Mouse (Mus musculus) small intestine, adult 2 months (tissue): ENCODE data around the gene Chrng. TPM values are rescaled to one million over a fixed set of nuclear protein-coding genes. Genes with fewer than 3 reads are reported as not detected.
A peak's percentile ranks its signal among the peaks of the same experiment; 100 is the strongest.

Source experiments
- H3K27ac ChIP-seq: fragments of 200-500 bp; 2 replicates; pipeline ENCODE4 v1.5.1; 2012; ENCODE audit warnings: low read depth, low read length, control low read depth, inconsistent platforms; ENCODE audit not compliant: insufficient read depth
- H3K27me3 ChIP-seq: fragments of 200-500 bp; 2 replicates; pipeline ENCODE4 v1.6.1; 2012; ENCODE audit warnings: mild to moderate bottlenecking, moderate library complexity, low read length, inconsistent platforms; ENCODE audit not compliant: control insufficient read depth, insufficient read depth
- H3K36me3 ChIP-seq: fragments of 200-500 bp; 2 replicates; pipeline ENCODE4 v1.6.1; 2012; ENCODE audit warnings: mild to moderate bottlenecking, low read length, control low read depth, inconsistent platforms; ENCODE audit not compliant: control insufficient read depth, insufficient read depth
- H3K4me1 ChIP-seq: fragments of 200-500 bp; 2 replicates; pipeline ENCODE4 v1.6.1; 2012; ENCODE audit warnings: low read length, inconsistent platforms, mixed read lengths; ENCODE audit not compliant: control insufficient read depth, insufficient read depth, insufficient read length
- H3K4me3 ChIP-seq: fragments of 200-500 bp; 2 replicates; pipeline ENCODE4 v1.5.1; 2012; ENCODE audit warnings: low read depth, mild to moderate bottlenecking, control low read depth, inconsistent platforms, low read length, moderate library complexity
- CTCF ChIP-seq: fragments of 200-500 bp; IDR thresholded peaks from 2 replicates; pipeline ENCODE4 v1.5.1; 2012; ENCODE audit warnings: low read depth, mild to moderate bottlenecking, control low read depth, inconsistent platforms, low read length, moderate library complexity, mixed read lengths; ENCODE audit not compliant: insufficient replicate concordance, insufficient read length; ENCODE audit errors: extremely low read depth
- POLR2A ChIP-seq: fragments of 200-500 bp; IDR thresholded peaks from 2 replicates; pipeline ENCODE4 v1.6.1; 2012; ENCODE audit warnings: low read depth, mild to moderate bottlenecking, control low read depth, inconsistent platforms, low read length, moderate library complexity
- WGBS: fragments of 180-500 bp; shearing (Covaris S2); methylation state at CpG from one replicate; pipeline ENCODE4 v1.1.7; 2018; 5-methylcytosine and 5-hydroxymethylcytosine counted together
- polyA plus RNA-seq: library from polyadenylated mRNA; depleted of rRNA; stranded (reverse); fragments of >200 nt; gene quantifications from 2 replicates; pipeline ENCODE4 v1.2.3, GENCODE M21; 2012

The Chrng gene
- polyA plus RNA-seq, 1 experiment = not detected

- Histone ChIP-seq H3K4me3 (no peak overlapping the region), H3K27me3 (no peaks in the 10 kb centered on the region), H3K36me3 (no peaks in the 10 kb centered on the region), H3K27ac (no peak overlapping the region), H3K4me1 (no peaks in the 10 kb centered on the region)
- WGBS = 63% methylated on average over 12 of the region's 12 CpGs
- TF ChIP-seq POLR2A (no peak), CTCF (no peak)
These were observed 6.1 kb upstream of the Chrng start for GRCm38 (mm10) chr1:87198119-87199065.

- H3K27me3 ChIP-seq = no peaks in the 10 kb centered on the region
- H3K36me3 ChIP-seq = no peaks in the 10 kb centered on the region
- H3K4me1 ChIP-seq = no peaks in the 10 kb centered on the region
- 29% methylated on average over 2 of the region's 2 CpGs for WGBS
- no peak overlapping the region for H3K27ac ChIP-seq
- TF ChIP-seq CTCF (no peak), POLR2A (no peak)
- no peak overlapping the region for H3K4me3 ChIP-seq
These were observed 3.6 kb upstream of the Chrng start for GRCm38 (mm10) chr1:87200811-87201210.

- 37% methylated on average over 1 of the region's 1 CpGs for WGBS
- Histone ChIP-seq H3K27ac (no peak overlapping the region), H3K4me3 (no peak overlapping the region), H3K36me3 (no peaks in the 10 kb centered on the region), H3K4me1 (no peaks in the 10 kb centered on the region), H3K27me3 (no peaks in the 10 kb centered on the region)
- no peak for TF ChIP-seq CTCF
- TF ChIP-seq POLR2A = no peak
These were observed 2.6 kb upstream of the Chrng start for GRCm38 (mm10) chr1:87201848-87202247.

DNA sequence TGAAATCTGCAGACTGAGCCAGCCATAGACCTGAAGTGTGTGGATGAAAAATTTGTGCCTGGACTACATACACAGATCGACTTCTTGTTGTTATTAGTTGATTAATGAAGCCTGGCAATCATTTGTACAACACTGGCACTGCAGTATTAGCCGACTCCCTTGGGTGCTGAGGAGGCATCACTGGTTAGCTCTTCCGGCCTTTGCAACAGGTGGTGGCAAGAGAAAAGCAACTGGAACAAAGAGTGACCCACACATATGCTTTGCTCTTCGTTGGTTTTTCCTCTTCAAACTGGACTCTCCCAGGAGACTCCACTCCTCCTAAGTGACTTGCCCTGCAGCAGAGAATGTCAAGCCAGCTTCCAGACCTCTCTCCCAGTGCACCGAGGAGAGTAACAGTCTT, 678 bp upstream of the Chrng start:
- no peaks in the 10 kb centered on the region for H3K4me1 ChIP-seq
- no peak overlapping the region for H3K27ac ChIP-seq
- H3K27me3 ChIP-seq = no peaks in the 10 kb centered on the region
- no peak overlapping the region for H3K4me3 ChIP-seq
- no peak for TF ChIP-seq CTCF
- no peak for TF ChIP-seq POLR2A
- H3K36me3 ChIP-seq = no peaks in the 10 kb centered on the region
- WGBS = 68% methylated on average over 5 of the region's 5 CpGs

DNA sequence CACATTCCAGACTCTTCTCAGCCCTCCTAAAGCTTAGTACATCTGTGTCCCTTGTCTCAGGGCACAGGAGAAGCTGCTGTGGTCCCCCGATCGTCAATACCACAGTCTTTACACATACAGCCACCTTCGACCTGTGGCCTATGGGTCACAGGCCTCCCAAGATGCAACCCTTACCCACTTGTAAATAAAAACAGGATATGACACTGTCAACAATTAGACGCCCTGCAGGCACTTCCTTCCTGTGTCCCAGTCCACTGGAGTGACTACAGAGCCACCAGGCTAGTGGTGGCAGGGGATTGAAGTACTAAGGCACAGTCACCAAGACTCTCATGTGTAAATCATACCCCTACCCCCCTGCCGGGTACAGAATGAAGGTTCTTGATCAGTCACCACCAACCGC, 581 bp downstream of the Chrng start:
- H3K4me1 ChIP-seq = no peaks in the 10 kb centered on the region
- H3K27ac ChIP-seq = no peak overlapping the region
- no peak overlapping the region for H3K4me3 ChIP-seq
- WGBS = 58% methylated on average over 6 of the region's 6 CpGs
- no peaks in the 10 kb centered on the region for H3K36me3 ChIP-seq
- no peaks in the 10 kb centered on the region for H3K27me3 ChIP-seq
- TF ChIP-seq POLR2A (no peak), CTCF (no peak)

DNA sequence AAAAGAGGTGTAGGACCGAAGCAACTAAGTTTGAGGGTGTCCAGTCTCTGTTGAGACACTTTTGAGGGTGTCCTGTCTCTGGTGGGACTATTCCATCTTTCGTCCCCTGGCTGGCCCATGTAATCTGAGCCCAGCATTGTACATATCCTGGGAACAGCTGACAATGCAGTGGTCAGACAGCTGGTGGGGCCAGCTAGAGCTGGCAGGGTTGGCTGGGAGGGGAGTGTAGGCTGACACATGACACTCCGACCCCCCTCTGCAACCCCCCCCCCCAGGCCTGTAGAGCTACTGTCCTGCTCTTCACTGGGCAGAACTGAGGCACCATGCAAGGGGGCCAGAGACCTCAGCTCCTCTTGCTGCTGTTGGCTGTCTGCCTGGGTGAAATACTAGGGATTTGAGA, 1.0 kb downstream of the Chrng start:
- H3K27me3 ChIP-seq = no peaks in the 10 kb centered on the region
- H3K27ac ChIP-seq = no peak overlapping the region
- WGBS = 50% methylated on average over 3 of the region's 3 CpGs
- TF ChIP-seq POLR2A (no peak), CTCF (no peak)
- no peaks in the 10 kb centered on the region for H3K4me1 ChIP-seq
- no peak overlapping the region for H3K4me3 ChIP-seq
- H3K36me3 ChIP-seq = no peaks in the 10 kb centered on the region

- Histone ChIP-seq H3K27ac (no peak overlapping the region), H3K4me3 (no peak overlapping the region), H3K36me3 (no peaks in the 10 kb centered on the region), H3K4me1 (no peaks in the 10 kb centered on the region), H3K27me3 (no peaks in the 10 kb centered on the region)
- 24% methylated on average over 17 of the region's 17 CpGs for WGBS
- peak; percentile 27; the same call in 1 of the 2 replicates for TF ChIP-seq CTCF
- TF ChIP-seq POLR2A = no peak
These were observed 1.9 kb downstream of the Chrng start for GRCm38 (mm10) chr1:87206339-87206738.
